Mouse (Mus musculus) embryonic facial prominence, embryonic 11.5 days (tissue): Measurements from ENCODE around the gene Slc24a5. TPM values are rescaled to one million over a fixed set of nuclear protein-coding genes. Genes with fewer than 3 reads are reported as not detected.

Source experiments
- ATAC-seq: fragments of 200-750 bp; cut with Nextera tagmentation; replicated peaks from 2 replicates; pipeline ENCODE4 v1.8.0; 2017; ENCODE audit warnings: low read depth; ENCODE audit not compliant: insufficient number of reproducible peaks, low FRiP score, low TSS enrichment
- DNase-seq: peaks from one replicate; pipeline ENCODE4 v3.0.0-alpha.2; 2015; ENCODE audit warnings: low spot score
- H3K27ac ChIP-seq: fragments of 300-500 bp; sonication (generic); replicated peaks from 2 replicates; pipeline ENCODE4 v1.5.1; 2014; ENCODE audit warnings: mild to moderate bottlenecking, low read depth, low read length, control low read depth
- H3K27me3 ChIP-seq: fragments of 300-500 bp; sonication (generic); 2 replicates; pipeline ENCODE4 v1.6.1; 2014; ENCODE audit warnings: mild to moderate bottlenecking, low read length, moderate library complexity, mixed read lengths; ENCODE audit not compliant: control insufficient read depth, insufficient read depth
- H3K36me3 ChIP-seq: fragments of 300-500 bp; sonication (generic); replicated peaks from 2 replicates; pipeline ENCODE4 v1.6.1; 2014; ENCODE audit warnings: low read depth, mild to moderate bottlenecking, low read length, moderate library complexity, mixed read lengths; ENCODE audit not compliant: control insufficient read depth, insufficient read depth
- H3K4me1 ChIP-seq: fragments of 300-500 bp; sonication (generic); 2 replicates; pipeline ENCODE4 v1.6.1; 2014; ENCODE audit warnings: low read length, mixed read lengths; ENCODE audit not compliant: control insufficient read depth, insufficient read depth
- H3K4me2 ChIP-seq: fragments of 300-500 bp; sonication (generic); 2 replicates; pipeline ENCODE4 v1.6.1; 2014; ENCODE audit warnings: low read depth, mild to moderate bottlenecking, control low read depth, low read length, moderate library complexity
- H3K4me3 ChIP-seq: fragments of 300-500 bp; sonication (generic); 2 replicates; pipeline ENCODE4 v1.5.1; 2014; ENCODE audit warnings: low read depth, low read length, control low read depth
- H3K9ac ChIP-seq: fragments of 300-500 bp; sonication (generic); replicated peaks from 2 replicates; pipeline ENCODE4 v1.6.1; 2014; ENCODE audit warnings: mild to moderate bottlenecking, control low read depth, low read length
- H3K9me3 ChIP-seq: fragments of 300-500 bp; sonication (generic); replicated peaks from 2 replicates; pipeline ENCODE4 v1.6.1; 2016; ENCODE audit warnings: mild to moderate bottlenecking, low read length, inconsistent platforms, mixed read lengths; ENCODE audit not compliant: control insufficient read depth
- WGBS: fragments of 180-500 bp; shearing (Covaris S2); extraction: QIAGEN DNeasy Blood & Tissue Kit; methylation state at CpG from one replicate; pipeline ENCODE4 v1.1.7; 2014; 5-methylcytosine and 5-hydroxymethylcytosine counted together
- polyA plus RNA-seq: library from polyadenylated mRNA; unstranded; fragments of >200 nt; fragmentation: Nextera tagmentation; extraction: Ambion mirVana; gene quantifications from 2 replicates; pipeline ENCODE4 v1.2.1, GENCODE M21; 2014

Slc24a5 gene
- polyA plus RNA-seq, 1 experiment from 2014 or later, result 4.3 TPM

- peak; percentile 90 for DNase-seq
- H3K9ac ChIP-seq, result peak within 1 kb of the TSS; percentile 98
- under 1% methylated on average over 37 of the region's 48 CpGs for WGBS
These were observed 55.5 kb downstream of the Slc24a5 start, which contains the start of gene Myef2 for GRCm38 (mm10) chr2:125123477-125123852. TSS of gene Myef2 (minus strand) at chr2:125123661.

GRCm38 (mm10) chr2:125125824-125126223 lies 57.9 kb downstream of the Slc24a5 start:
- Histone ChIP-seq H3K9me3 (no peaks in the 10 kb centered on the region), H3K4me1 (no peaks in the 10 kb centered on the region), H3K27ac (no peak overlapping the region), H3K4me2 (no peak overlapping the region), H3K27me3 (no peaks in the 10 kb centered on the region), H3K4me3 (no peak overlapping the region), H3K36me3 (no peaks in the 10 kb centered on the region), H3K9ac (no peak overlapping the region)
- ATAC-seq, result no peak
- 41% methylated on average over 4 of the region's 4 CpGs for WGBS
- no peak for DNase-seq

More at GRCm38 (mm10) chr2:125123477-125123852, 55.5 kb downstream of the Slc24a5 start, which contains the start of gene Myef2:
- Histone ChIP-seq H3K27me3 (no peaks in the 10 kb centered on the region), H3K4me1 (no peaks in the 10 kb centered on the region), H3K27ac (peak within 1 kb of the TSS; percentile 83), H3K4me3 (peak within 1 kb of the TSS; percentile 78), H3K9me3 (no peaks in the 10 kb centered on the region), H3K4me2 (peak within 1 kb of the TSS; percentile 65), H3K36me3 (no peaks in the 10 kb centered on the region)
- peak; percentile 79 for ATAC-seq

GRCm38 (mm10) chr2:125126792-125127191 lies 58.9 kb downstream of the Slc24a5 start:
- H3K27ac ChIP-seq, result no peak overlapping the region
- no peaks in the 10 kb centered on the region for H3K36me3 ChIP-seq
- DNase-seq, result no peak
- no peaks in the 10 kb centered on the region for H3K27me3 ChIP-seq
- WGBS, result 80% methylated on average over 3 of the region's 3 CpGs
- H3K9me3 ChIP-seq, result no peaks in the 10 kb centered on the region
- H3K4me2 ChIP-seq, result no peak overlapping the region
- no peak overlapping the region for H3K4me3 ChIP-seq
- H3K4me1 ChIP-seq, result no peaks in the 10 kb centered on the region
- H3K9ac ChIP-seq, result no peak overlapping the region
- ATAC-seq, result no peak

GRCm38 (mm10) chr2:125134113-125134512 lies 66.2 kb downstream of the Slc24a5 start:
- Histone ChIP-seq H3K36me3 (no peaks in the 10 kb centered on the region), H3K4me1 (peaks cover 6% of the 10 kb centered on the region), H3K27ac (no peak overlapping the region), H3K9ac (no peak overlapping the region), H3K9me3 (no peaks in the 10 kb centered on the region), H3K27me3 (no peaks in the 10 kb centered on the region), H3K4me3 (no peak overlapping the region), H3K4me2 (no peak overlapping the region)
- no peak for DNase-seq
- ATAC-seq, result no peak
- WGBS, result 29% methylated on average over 4 of the region's 4 CpGs

GRCm38 (mm10) chr2:125135903-125136811 lies 68.2 kb downstream of the Slc24a5 start, which contains the start of gene Ctxn2:
TSS of gene Ctxn2 (plus strand) at chr2:125136692.
- ATAC-seq, result peak; percentile 67; the same call in 1 of the 2 replicates
- Histone ChIP-seq H3K4me3 (peak within 1 kb of the TSS; percentile 24), H3K9ac (no peak within 1 kb of the TSS), H3K4me2 (peak within 1 kb of the TSS; percentile 59), H3K27me3 (no peaks in the 10 kb centered on the region), H3K36me3 (no peaks in the 10 kb centered on the region), H3K9me3 (no peaks in the 10 kb centered on the region), H3K27ac (no peak within 1 kb of the TSS), H3K4me1 (peaks cover 6% of the 10 kb centered on the region)
- 2% methylated on average over 39 of the region's 39 CpGs for WGBS
- peak; percentile 91 for DNase-seq

- Histone ChIP-seq H3K9me3 (no peaks in the 10 kb centered on the region), H3K4me3 (peak overlapping the region; percentile 24; the same call in 1 of the 2 replicates), H3K27ac (no peak overlapping the region), H3K9ac (no peak overlapping the region), H3K4me2 (peak overlapping the region; percentile 59; the same call in 1 of the 2 replicates), H3K27me3 (no peaks in the 10 kb centered on the region), H3K36me3 (no peaks in the 10 kb centered on the region), H3K4me1 (peaks cover 6% of the 10 kb centered on the region)
- ATAC-seq (no peak), DNase-seq (no peak)
- 24% methylated on average over 7 of the region's 7 CpGs for WGBS
These were observed 68.9 kb downstream of the Slc24a5 start for GRCm38 (mm10) chr2:125136846-125137245.

Other genes with a start within 250 kb of the Slc24a5 start
- 161 and 186 TPM in 2 replicates for gene Myef2, start 55.5 kb downstream of the Slc24a5 start, polyA plus RNA-seq
- gene Ctxn2, start 68.6 kb downstream of the Slc24a5 start, polyA plus RNA-seq, result not detected in 2 replicates
- not detected in 2 replicates for gene Slc12a1, start 84.4 kb downstream of the Slc24a5 start, polyA plus RNA-seq
- 230 and 235 TPM in 2 replicates for gene Dut, start 179.1 kb downstream of the Slc24a5 start, polyA plus RNA-seq